Mouse (Mus musculus): ENCODE measurements around the gene Ep400. TPM values are rescaled to one million over a fixed set of nuclear protein-coding genes. Genes with fewer than 3 reads are reported as not detected.
A peak's percentile ranks its signal among the peaks of the same experiment; 100 is the strongest.

The Ep400 gene
- polyA plus RNA-seq, 1 experiment from 2014 or later, result 69.1 TPM

- ATAC-seq, result no peak
- H3K27ac ChIP-seq (ENCODE audit: low read length), result no peak overlapping the region
- no peak overlapping the region for H3K4me3 ChIP-seq (replicated peaks; ENCODE audit: low read length)
- H3K9ac ChIP-seq (replicated peaks; ENCODE audit: low read depth, low read length), result no peak overlapping the region
- H3K4me2 ChIP-seq (ENCODE audit: low read length), result no peak overlapping the region
- no peaks in the 10 kb centered on the region for H3K9me3 ChIP-seq (ENCODE audit: control insufficient read depth, low read length)
- H3K27me3 ChIP-seq (replicated peaks; ENCODE audit: control insufficient read depth, insufficient read depth, low read length), result no peaks in the 10 kb centered on the region
- peaks cover 43% of the 10 kb centered on the region for H3K4me1 ChIP-seq (replicated peaks; ENCODE audit: control insufficient read depth, insufficient read depth, low read length)
- peaks cover 11% of the 10 kb centered on the region; the same call in 1 of the 2 replicates for H3K36me3 ChIP-seq (ENCODE audit: control insufficient read depth, insufficient read depth)
Measured at GRCm38 (mm10) chr5:110802809-110803208, 32.3 kb upstream of the Ep400 start.

DNA sequence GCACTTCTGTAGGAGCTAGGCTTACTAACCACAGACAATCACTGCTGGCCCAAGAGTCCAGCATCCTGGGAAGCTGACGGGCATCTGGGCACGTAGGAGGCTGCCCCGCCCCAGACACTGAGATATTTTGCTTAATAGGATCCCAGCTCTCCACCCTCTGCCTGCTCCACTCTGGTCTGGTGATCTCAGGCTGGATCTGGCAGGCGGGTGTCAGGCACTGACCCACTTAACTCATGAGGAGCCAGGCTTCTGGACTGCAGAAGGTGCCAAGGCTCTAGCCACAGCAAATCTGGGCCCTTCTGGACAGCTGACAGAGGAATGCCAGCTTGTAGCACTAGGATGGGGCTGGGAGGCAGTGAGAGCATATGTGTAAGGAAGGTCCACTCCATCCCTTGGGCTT, 31.7 kb upstream of the Ep400 start:
- H3K36me3 ChIP-seq (ENCODE audit: control insufficient read depth, insufficient read depth), result peaks cover 14% of the 10 kb centered on the region; the same call in 1 of the 2 replicates
- ATAC-seq, result no peak
- H3K9me3 ChIP-seq (ENCODE audit: control insufficient read depth, low read length), result no peaks in the 10 kb centered on the region
- H3K4me3 ChIP-seq (replicated peaks; ENCODE audit: low read length), result no peak overlapping the region
- no peak overlapping the region for H3K9ac ChIP-seq (replicated peaks; ENCODE audit: low read depth, low read length)
- H3K27me3 ChIP-seq (replicated peaks; ENCODE audit: control insufficient read depth, insufficient read depth, low read length), result no peaks in the 10 kb centered on the region
- no peak overlapping the region for H3K27ac ChIP-seq (ENCODE audit: low read length)
- H3K4me1 ChIP-seq (replicated peaks; ENCODE audit: control insufficient read depth, insufficient read depth, low read length), result peaks cover 37% of the 10 kb centered on the region
- WGBS, result 85% methylated on average over 4 of the region's 4 CpGs
- H3K4me2 ChIP-seq (ENCODE audit: low read length), result no peak overlapping the region

DNA sequence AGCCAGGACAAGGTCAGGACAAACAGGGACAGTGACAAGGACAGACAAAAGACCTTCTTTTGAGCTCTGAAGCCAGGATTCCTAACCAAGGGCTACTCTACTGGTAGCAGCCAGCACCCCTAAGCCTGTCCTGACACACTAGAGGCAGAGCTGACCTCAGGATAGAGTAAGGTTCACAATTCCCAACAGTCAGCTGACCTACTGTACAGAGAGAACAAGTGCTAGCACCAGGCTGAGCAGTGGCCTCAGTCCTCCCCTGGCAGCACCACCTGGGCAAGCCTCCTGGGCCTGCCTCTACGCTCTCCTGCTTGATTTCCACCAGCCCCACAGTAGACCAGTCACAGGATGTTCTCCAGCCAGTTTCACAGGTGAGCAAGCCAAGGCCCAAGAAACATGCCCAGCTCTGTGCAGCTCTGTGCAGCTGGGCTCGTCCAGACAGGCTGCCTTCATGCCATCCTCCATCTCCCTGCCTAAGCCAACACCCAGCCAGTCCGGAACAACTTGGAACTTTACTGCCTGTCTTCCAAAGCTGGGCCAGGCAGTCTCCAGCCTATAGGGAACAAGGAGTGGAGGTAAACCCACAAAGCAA, 30.6 kb upstream of the Ep400 start:
- Histone ChIP-seq H3K4me1 (replicated peaks; ENCODE audit: control insufficient read depth, insufficient read depth, low read length) (peaks cover 26% of the 10 kb centered on the region), H3K4me2 (ENCODE audit: low read length) (no peak overlapping the region), H3K9me3 (ENCODE audit: control insufficient read depth, low read length) (no peaks in the 10 kb centered on the region), H3K4me3 (replicated peaks; ENCODE audit: low read length) (no peak overlapping the region), H3K27ac (ENCODE audit: low read length) (no peak overlapping the region), H3K27me3 (replicated peaks; ENCODE audit: control insufficient read depth, insufficient read depth, low read length) (no peaks in the 10 kb centered on the region), H3K36me3 (ENCODE audit: control insufficient read depth, insufficient read depth) (peaks cover 24% of the 10 kb centered on the region), H3K9ac (replicated peaks; ENCODE audit: low read depth, low read length) (no peak overlapping the region)
- WGBS, result 86% methylated on average over 3 of the region's 3 CpGs
- ATAC-seq, result no peak

GRCm38 (mm10) chr5:110797696-110798095, 27.2 kb upstream of the Ep400 start:
- Histone ChIP-seq H3K36me3 (ENCODE audit: control insufficient read depth, insufficient read depth) (peaks cover 55% of the 10 kb centered on the region), H3K9me3 (ENCODE audit: control insufficient read depth, low read length) (no peaks in the 10 kb centered on the region), H3K4me2 (ENCODE audit: low read length) (no peak overlapping the region), H3K4me3 (replicated peaks; ENCODE audit: low read length) (no peak overlapping the region), H3K27me3 (replicated peaks; ENCODE audit: control insufficient read depth, insufficient read depth, low read length) (no peaks in the 10 kb centered on the region), H3K27ac (ENCODE audit: low read length) (no peak overlapping the region), H3K4me1 (replicated peaks; ENCODE audit: control insufficient read depth, insufficient read depth, low read length) (peaks cover 4% of the 10 kb centered on the region; the same call in 1 of the 2 replicates), H3K9ac (replicated peaks; ENCODE audit: low read depth, low read length) (no peak overlapping the region)
- no peak for ATAC-seq
- 68% methylated on average over 4 of the region's 4 CpGs for WGBS

DNA sequence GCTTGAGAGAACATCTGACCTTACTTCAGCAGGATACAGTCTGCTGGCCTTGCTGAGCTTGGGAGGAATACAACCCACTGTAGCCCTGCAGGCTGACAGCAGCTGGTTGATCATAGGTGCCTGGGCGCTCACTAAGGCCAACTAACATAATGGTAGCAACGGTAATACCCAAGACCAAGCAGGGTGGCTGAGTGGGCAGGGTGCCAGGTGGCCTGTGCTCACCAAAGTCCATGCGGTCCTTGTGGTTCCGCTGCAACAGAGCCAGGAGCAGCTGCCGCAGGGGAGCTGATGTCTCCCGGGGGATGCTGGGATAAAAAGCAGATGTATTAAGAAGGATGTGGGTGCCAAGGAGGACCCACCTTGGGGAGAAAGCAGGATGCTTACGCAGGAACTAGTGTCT, 23.8 kb upstream of the Ep400 start:
- H3K4me2 ChIP-seq (ENCODE audit: low read length), result no peak overlapping the region
- no peaks in the 10 kb centered on the region for H3K27me3 ChIP-seq (replicated peaks; ENCODE audit: control insufficient read depth, insufficient read depth, low read length)
- WGBS, result 94% methylated on average over 7 of the region's 7 CpGs
- no peaks in the 10 kb centered on the region for H3K9me3 ChIP-seq (ENCODE audit: control insufficient read depth, low read length)
- H3K4me3 ChIP-seq (replicated peaks; ENCODE audit: low read length), result no peak overlapping the region
- no peaks in the 10 kb centered on the region for H3K4me1 ChIP-seq (replicated peaks; ENCODE audit: control insufficient read depth, insufficient read depth, low read length)
- H3K9ac ChIP-seq (replicated peaks; ENCODE audit: low read depth, low read length), result no peak overlapping the region
- no peak for ATAC-seq
- no peak overlapping the region for H3K27ac ChIP-seq (ENCODE audit: low read length)
- peaks cover 83% of the 10 kb centered on the region for H3K36me3 ChIP-seq (ENCODE audit: control insufficient read depth, insufficient read depth)

DNA sequence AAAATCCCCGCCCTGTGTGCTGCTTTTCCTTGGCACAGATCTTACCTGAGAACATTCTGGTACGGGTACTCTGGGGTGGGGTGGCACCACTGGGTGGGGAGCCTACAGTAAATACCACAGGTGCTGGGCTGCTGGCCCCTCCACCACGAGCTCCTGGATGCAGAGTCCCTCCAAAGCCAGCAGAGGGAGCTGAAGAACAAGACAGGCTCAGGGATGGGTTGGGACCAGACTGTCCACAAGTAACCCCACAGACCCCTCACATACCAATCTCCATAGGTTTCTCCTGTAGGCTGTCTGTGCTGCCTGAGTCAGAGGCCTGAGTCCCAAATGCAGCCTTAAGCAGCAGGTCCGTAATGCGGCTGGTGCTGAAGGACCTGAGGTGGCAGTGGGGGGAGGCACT, 18.2 kb upstream of the Ep400 start:
- peaks cover 76% of the 10 kb centered on the region for H3K36me3 ChIP-seq (ENCODE audit: control insufficient read depth, insufficient read depth)
- peak; percentile 52; the same call in 1 of the 2 replicates for ATAC-seq
- H3K9me3 ChIP-seq (ENCODE audit: control insufficient read depth, low read length), result no peaks in the 10 kb centered on the region
- no peak overlapping the region for H3K9ac ChIP-seq (replicated peaks; ENCODE audit: low read depth, low read length)
- WGBS, result 69% methylated on average over 5 of the region's 5 CpGs
- H3K4me1 ChIP-seq (replicated peaks; ENCODE audit: control insufficient read depth, insufficient read depth, low read length), result no peaks in the 10 kb centered on the region
- H3K4me2 ChIP-seq (ENCODE audit: low read length), result no peak overlapping the region
- H3K27ac ChIP-seq (ENCODE audit: low read length), result no peak overlapping the region
- H3K4me3 ChIP-seq (replicated peaks; ENCODE audit: low read length), result no peak overlapping the region
- H3K27me3 ChIP-seq (replicated peaks; ENCODE audit: control insufficient read depth, insufficient read depth, low read length), result no peaks in the 10 kb centered on the region

DNA sequence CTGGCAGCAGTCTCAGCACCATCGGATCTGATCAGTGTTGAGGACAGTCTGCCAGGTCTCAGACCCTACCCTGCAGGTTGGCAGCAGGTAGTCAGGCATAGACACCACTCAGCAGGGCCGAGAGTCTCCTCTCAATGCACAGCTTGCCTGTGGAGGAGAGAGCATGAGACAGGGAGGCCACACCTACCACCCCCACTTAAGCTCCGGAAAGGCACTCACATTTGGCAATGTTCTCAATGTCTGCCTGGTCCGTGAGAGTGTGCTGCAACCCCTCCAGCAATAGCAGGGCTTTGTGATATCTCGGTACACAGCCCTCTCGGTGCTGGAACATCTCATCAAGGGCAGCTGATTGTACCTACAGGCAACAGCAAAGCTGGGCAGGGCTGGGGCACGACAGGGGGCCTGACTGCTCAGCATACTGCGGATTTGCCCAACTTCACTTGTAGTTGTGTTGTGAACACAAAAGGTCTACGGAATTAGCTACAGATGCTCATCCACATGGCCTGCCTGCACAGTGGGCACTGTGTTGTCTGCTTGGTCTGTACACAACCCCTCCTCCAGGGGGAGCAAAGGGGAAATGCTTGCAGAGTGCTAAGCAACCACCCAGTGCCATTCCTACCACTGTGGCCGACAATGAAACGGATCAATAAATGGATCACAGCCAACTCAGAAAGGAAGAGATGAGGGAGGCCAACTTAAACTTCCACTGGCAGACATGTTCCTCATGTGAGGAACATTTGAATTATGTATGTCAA, 15.7 kb upstream of the Ep400 start:
- WGBS, result 82% methylated on average over 11 of the region's 11 CpGs
- Histone ChIP-seq H3K27ac (ENCODE audit: low read length) (no peak overlapping the region), H3K9ac (replicated peaks; ENCODE audit: low read depth, low read length) (no peak overlapping the region), H3K9me3 (ENCODE audit: control insufficient read depth, low read length) (no peaks in the 10 kb centered on the region), H3K4me1 (replicated peaks; ENCODE audit: control insufficient read depth, insufficient read depth, low read length) (no peaks in the 10 kb centered on the region), H3K36me3 (ENCODE audit: control insufficient read depth, insufficient read depth) (peaks cover 54% of the 10 kb centered on the region), H3K4me3 (replicated peaks; ENCODE audit: low read length) (no peak overlapping the region), H3K27me3 (replicated peaks; ENCODE audit: control insufficient read depth, insufficient read depth, low read length) (no peaks in the 10 kb centered on the region), H3K4me2 (ENCODE audit: low read length) (no peak overlapping the region)
- ATAC-seq, result no peak

DNA sequence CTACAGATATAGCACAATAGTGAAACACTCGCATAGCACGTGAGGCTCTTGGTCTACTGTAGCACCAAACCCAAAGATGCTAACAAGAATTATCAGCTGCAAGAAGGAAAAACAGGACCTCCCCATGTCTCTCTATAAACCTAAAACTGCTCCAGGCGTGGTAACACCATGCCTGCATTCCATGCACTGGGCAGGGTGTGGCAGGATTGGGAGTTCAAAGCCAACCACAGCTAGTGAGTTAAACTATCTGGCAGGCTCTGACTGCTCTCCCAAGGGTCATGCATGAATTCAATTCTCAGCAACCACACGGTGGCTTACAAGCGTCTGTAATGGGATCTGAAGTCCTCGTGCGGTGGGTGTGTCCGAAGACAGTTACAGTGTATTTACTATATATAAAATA, 12.6 kb upstream of the Ep400 start:
- H3K36me3 ChIP-seq (ENCODE audit: control insufficient read depth, insufficient read depth), result peaks cover 29% of the 10 kb centered on the region
- peaks cover 16% of the 10 kb centered on the region for H3K4me1 ChIP-seq (replicated peaks; ENCODE audit: control insufficient read depth, insufficient read depth, low read length)
- H3K4me3 ChIP-seq (replicated peaks; ENCODE audit: low read length), result no peak overlapping the region
- H3K9ac ChIP-seq (replicated peaks; ENCODE audit: low read depth, low read length), result no peak overlapping the region
- no peak overlapping the region for H3K27ac ChIP-seq (ENCODE audit: low read length)
- ATAC-seq, result no peak
- no peaks in the 10 kb centered on the region for H3K9me3 ChIP-seq (ENCODE audit: control insufficient read depth, low read length)
- WGBS, result 79% methylated on average over 8 of the region's 8 CpGs
- no peaks in the 10 kb centered on the region for H3K27me3 ChIP-seq (replicated peaks; ENCODE audit: control insufficient read depth, insufficient read depth, low read length)
- no peak overlapping the region for H3K4me2 ChIP-seq (ENCODE audit: low read length)

GRCm38 (mm10) chr5:110781529-110782238, 11.2 kb upstream of the Ep400 start:
- no peaks in the 10 kb centered on the region for H3K27me3 ChIP-seq (replicated peaks; ENCODE audit: control insufficient read depth, insufficient read depth, low read length)
- H3K4me2 ChIP-seq (ENCODE audit: low read length), result no peak overlapping the region
- ATAC-seq, result no peak
- peaks cover 16% of the 10 kb centered on the region for H3K4me1 ChIP-seq (replicated peaks; ENCODE audit: control insufficient read depth, insufficient read depth, low read length)
- H3K9ac ChIP-seq (replicated peaks; ENCODE audit: low read depth, low read length), result no peak overlapping the region
- no peak overlapping the region for H3K4me3 ChIP-seq (replicated peaks; ENCODE audit: low read length)
- H3K9me3 ChIP-seq (ENCODE audit: control insufficient read depth, low read length), result no peaks in the 10 kb centered on the region
- H3K27ac ChIP-seq (ENCODE audit: low read length), result no peak overlapping the region
- WGBS, result 83% methylated on average over 7 of the region's 7 CpGs
- H3K36me3 ChIP-seq (ENCODE audit: control insufficient read depth, insufficient read depth), result peaks cover 15% of the 10 kb centered on the region
